Mouse (Mus musculus) kidney, embryonic 16.5 days (tissue): ENCODE data around the gene Akap7. TPM values are rescaled to one million over a fixed set of nuclear protein-coding genes. Genes with fewer than 3 reads are reported as not detected.

Experiments
- ATAC-seq: fragments of 200-750 bp; cut with Nextera tagmentation; 2 replicates; pipeline ENCODE4 v1.8.0; 2017; ENCODE audit warnings: moderate TSS enrichment; ENCODE audit not compliant: low FRiP score, low TSS enrichment
- H3K27ac ChIP-seq: fragments of 300-500 bp; sonication (generic); 2 replicates; pipeline ENCODE4 v1.5.1; 2014; ENCODE audit warnings: low read length
- H3K27me3 ChIP-seq: fragments of 300-500 bp; sonication (generic); 2 replicates; pipeline ENCODE4 v1.6.1; 2014; ENCODE audit warnings: low read length, control low read depth, mixed read lengths; ENCODE audit not compliant: insufficient read depth
- H3K36me3 ChIP-seq: fragments of 300-500 bp; sonication (generic); 2 replicates; pipeline ENCODE4 v1.6.1; 2014; ENCODE audit warnings: low read length, control low read depth, mixed read lengths; ENCODE audit not compliant: insufficient read depth
- H3K4me1 ChIP-seq: fragments of 300-500 bp; sonication (generic); 2 replicates; pipeline ENCODE4 v1.6.1; 2014; ENCODE audit warnings: low read length, control low read depth, mixed read lengths; ENCODE audit not compliant: insufficient read depth
- H3K4me2 ChIP-seq: fragments of 300-500 bp; sonication (generic); replicated peaks from 2 replicates; pipeline ENCODE4 v1.6.1; 2014; ENCODE audit warnings: low read depth, low read length
- H3K4me3 ChIP-seq: fragments of 300-500 bp; sonication (generic); 2 replicates; pipeline ENCODE4 v1.5.1; 2014; ENCODE audit warnings: mild to moderate bottlenecking, low read length
- H3K9ac ChIP-seq: fragments of 300-500 bp; sonication (generic); replicated peaks from 2 replicates; pipeline ENCODE4 v1.6.1; 2014; ENCODE audit warnings: low read length
- H3K9me3 ChIP-seq: fragments of 300-500 bp; sonication (generic); 2 replicates; pipeline ENCODE4 v1.6.1; 2016; ENCODE audit warnings: low read length, control low read depth
- WGBS: fragments of 180-500 bp; shearing (Covaris S2); extraction: QIAGEN DNeasy Blood & Tissue Kit; methylation state at CpG from one replicate; pipeline ENCODE4 v1.1.7; 2014; 5-methylcytosine and 5-hydroxymethylcytosine counted together
- polyA plus RNA-seq: library from polyadenylated mRNA; unstranded; fragments of >200 nt; fragmentation: Nextera tagmentation; extraction: Ambion mirVana; gene quantifications from 2 replicates; pipeline ENCODE4 v1.2.1, GENCODE M21; 2015

Akap7 gene
- polyA plus RNA-seq, 1 experiment from 2014 or later, result 18.9 TPM

GRCm38 (mm10) chr10:25239156-25239555 is 68.5 kb downstream of the Akap7 start:
- Histone ChIP-seq H3K4me2 (no peak overlapping the region), H3K27me3 (no peaks in the 10 kb centered on the region), H3K36me3 (no peaks in the 10 kb centered on the region), H3K4me3 (no peak overlapping the region), H3K9ac (no peak overlapping the region), H3K4me1 (no peaks in the 10 kb centered on the region), H3K27ac (no peak overlapping the region), H3K9me3 (no peaks in the 10 kb centered on the region)
- WGBS, result 31% methylated on average over 9 of the region's 9 CpGs
- no peak for ATAC-seq

GRCm38 (mm10) chr10:25234080-25234479 is 73.6 kb downstream of the Akap7 start:
- 68% methylated on average over 1 of the region's 1 CpGs for WGBS
- Histone ChIP-seq H3K36me3 (no peaks in the 10 kb centered on the region), H3K27me3 (no peaks in the 10 kb centered on the region), H3K4me1 (no peaks in the 10 kb centered on the region), H3K4me2 (no peak overlapping the region), H3K4me3 (no peak overlapping the region), H3K9me3 (no peaks in the 10 kb centered on the region), H3K9ac (no peak overlapping the region), H3K27ac (no peak overlapping the region)
- no peak for ATAC-seq

- Histone ChIP-seq H3K4me3 (no peak overlapping the region), H3K27ac (no peak overlapping the region), H3K36me3 (no peaks in the 10 kb centered on the region), H3K9me3 (no peaks in the 10 kb centered on the region), H3K4me1 (no peaks in the 10 kb centered on the region), H3K27me3 (no peaks in the 10 kb centered on the region), H3K4me2 (no peak overlapping the region), H3K9ac (no peak overlapping the region)
- WGBS, result 44% methylated on average over 3 of the region's 3 CpGs
- ATAC-seq, result no peak
Observed at GRCm38 (mm10) chr10:25232700-25233099, 75.0 kb downstream of the Akap7 start.

GRCm38 (mm10) chr10:25231358-25231757 is 76.3 kb downstream of the Akap7 start:
- Histone ChIP-seq H3K4me2 (no peak overlapping the region), H3K27ac (no peak overlapping the region), H3K9me3 (no peaks in the 10 kb centered on the region), H3K4me3 (no peak overlapping the region), H3K9ac (no peak overlapping the region), H3K4me1 (no peaks in the 10 kb centered on the region), H3K36me3 (no peaks in the 10 kb centered on the region), H3K27me3 (no peaks in the 10 kb centered on the region)
- no peak for ATAC-seq
- 65% methylated on average over 5 of the region's 5 CpGs for WGBS

GRCm38 (mm10) chr10:25224371-25224770 is 83.3 kb downstream of the Akap7 start:
- H3K9me3 ChIP-seq, result no peaks in the 10 kb centered on the region
- ATAC-seq, result peak; percentile 23; the same call in 1 of the 2 replicates
- WGBS, result 80% methylated on average over 5 of the region's 5 CpGs

GRCm38 (mm10) chr10:25220754-25221153 is 86.9 kb downstream of the Akap7 start:
- 96% methylated on average over 3 of the region's 3 CpGs for WGBS

More at GRCm38 (mm10) chr10:25224371-25224770, 83.3 kb downstream of the Akap7 start:
- Histone ChIP-seq H3K27ac (no peak overlapping the region), H3K4me2 (no peak overlapping the region), H3K4me1 (peaks cover 8% of the 10 kb centered on the region; the same call in 1 of the 2 replicates), H3K4me3 (no peak overlapping the region), H3K36me3 (no peaks in the 10 kb centered on the region), H3K9ac (no peak overlapping the region), H3K27me3 (0 out of 2 replicates have a peak, but pooled peaks cover 3% of the 10 kb centered on the region)

GRCm38 (mm10) chr10:25219901-25220495 is 87.7 kb downstream of the Akap7 start:
- Histone ChIP-seq H3K4me2 (no peak overlapping the region), H3K4me3 (no peak overlapping the region), H3K4me1 (peaks cover 10% of the 10 kb centered on the region; the same call in 1 of the 2 replicates), H3K9me3 (no peaks in the 10 kb centered on the region), H3K27me3 (0 out of 2 replicates have a peak, but pooled peaks cover 3% of the 10 kb centered on the region), H3K9ac (no peak overlapping the region), H3K27ac (no peak overlapping the region), H3K36me3 (no peaks in the 10 kb centered on the region)
- ATAC-seq, result peak; percentile 70; the same call in 1 of the 2 replicates
- WGBS, result 57% methylated on average over 15 of the region's 15 CpGs

More at GRCm38 (mm10) chr10:25220754-25221153, 86.9 kb downstream of the Akap7 start:
- no peaks in the 10 kb centered on the region for H3K36me3 ChIP-seq
- no peak overlapping the region for H3K9ac ChIP-seq
- no peaks in the 10 kb centered on the region for H3K9me3 ChIP-seq
- no peak overlapping the region for H3K4me2 ChIP-seq
- H3K4me3 ChIP-seq, result no peak overlapping the region
- no peak for ATAC-seq
- 0 out of 2 replicates have a peak, but pooled peaks cover 3% of the 10 kb centered on the region for H3K27me3 ChIP-seq
- peaks cover 10% of the 10 kb centered on the region; the same call in 1 of the 2 replicates for H3K4me1 ChIP-seq
- H3K27ac ChIP-seq, result no peak overlapping the region

GRCm38 (mm10) chr10:25219220-25219628 is 88.4 kb downstream of the Akap7 start:
- no peaks in the 10 kb centered on the region for H3K36me3 ChIP-seq
- peaks cover 6% of the 10 kb centered on the region; the same call in 1 of the 2 replicates for H3K4me1 ChIP-seq
- no peak overlapping the region for H3K4me3 ChIP-seq
- H3K27me3 ChIP-seq, result 0 out of 2 replicates have a peak, but pooled peaks cover 3% of the 10 kb centered on the region
- H3K27ac ChIP-seq, result no peak overlapping the region
- 0 out of 2 replicates have a peak overlapping the region, but pooled peaks have one; percentile 24 for H3K4me2 ChIP-seq
- H3K9ac ChIP-seq, result no peak overlapping the region
- 18% methylated on average over 7 of the region's 7 CpGs for WGBS
- H3K9me3 ChIP-seq, result no peaks in the 10 kb centered on the region
- peak; percentile 39; the same call in 1 of the 2 replicates for ATAC-seq

- Histone ChIP-seq H3K4me3 (no peak overlapping the region), H3K27me3 (0 out of 2 replicates have a peak, but pooled peaks cover 3% of the 10 kb centered on the region), H3K4me2 (no peak overlapping the region), H3K36me3 (no peaks in the 10 kb centered on the region), H3K9ac (no peak overlapping the region), H3K4me1 (0 out of 2 replicates have a peak, but pooled peaks cover 3% of the 10 kb centered on the region), H3K9me3 (no peaks in the 10 kb centered on the region), H3K27ac (no peak overlapping the region)
- 68% methylated on average over 7 of the region's 7 CpGs for WGBS
- no peak for ATAC-seq
Observed at GRCm38 (mm10) chr10:25218746-25219145, 88.9 kb downstream of the Akap7 start.

GRCm38 (mm10) chr10:25215977-25216376 is 91.7 kb downstream of the Akap7 start:
- H3K4me3 ChIP-seq, result no peak overlapping the region
- 0 out of 2 replicates have a peak, but pooled peaks cover 2% of the 10 kb centered on the region for H3K27me3 ChIP-seq
- H3K9me3 ChIP-seq, result no peaks in the 10 kb centered on the region
- no peaks in the 10 kb centered on the region for H3K36me3 ChIP-seq
- no peak for ATAC-seq
- H3K9ac ChIP-seq, result no peak overlapping the region
- 0 out of 2 replicates have a peak, but pooled peaks cover 3% of the 10 kb centered on the region for H3K4me1 ChIP-seq
- H3K4me2 ChIP-seq, result no peak overlapping the region
- 77% methylated on average over 3 of the region's 3 CpGs for WGBS
- H3K27ac ChIP-seq, result no peak overlapping the region
